Mouse (Mus musculus): ENCODE results near the gene Mllt6. TPM values are rescaled to one million over a fixed set of nuclear protein-coding genes. Genes with fewer than 3 reads are reported as not detected.
A peak's percentile ranks its signal among the peaks of the same experiment; 100 is the strongest.

Gene Mllt6
- polyA plus RNA-seq, 1 experiment from 2014 or later, result 4.3 TPM

DNA sequence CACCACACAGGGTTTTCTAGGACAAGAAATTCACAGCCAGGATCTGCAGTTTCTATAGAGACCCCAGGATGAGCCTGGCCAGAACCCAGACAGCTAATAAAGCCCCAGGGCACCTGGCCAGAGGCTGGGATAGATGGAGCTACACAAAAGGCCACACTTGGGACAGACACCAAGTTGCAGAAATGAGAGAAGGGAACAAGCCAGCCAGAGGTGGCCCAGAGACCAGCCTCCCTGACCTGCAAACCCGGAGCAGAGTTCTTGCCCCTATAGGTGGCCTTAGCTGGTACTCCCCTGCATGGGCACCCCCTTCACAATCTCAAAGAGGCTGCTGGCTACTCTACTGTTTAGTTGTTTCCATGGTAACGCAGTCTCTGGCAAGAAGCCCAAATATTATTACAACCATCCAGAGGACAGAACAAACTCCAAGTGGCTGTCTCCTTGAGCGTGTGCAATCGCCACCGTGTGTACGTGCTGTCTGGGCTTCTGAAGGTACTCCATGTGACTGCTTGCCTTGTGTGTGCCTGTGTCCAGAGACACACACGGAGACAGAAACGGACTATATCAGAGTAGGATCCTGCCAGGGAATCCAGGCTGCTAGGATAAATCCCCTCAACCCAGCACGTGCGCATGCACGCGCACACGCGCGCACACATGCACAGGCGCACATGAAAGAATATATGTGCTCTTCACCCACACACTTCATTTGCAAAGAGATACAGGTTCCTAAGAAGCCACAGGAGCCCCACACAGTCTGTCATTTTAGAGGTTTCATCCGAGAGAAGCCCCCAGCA lies 31.9 kb downstream of the Mllt6 start:
- DNase-seq (ENCODE audit: low spot score, missing footprints) (no peak), ATAC-seq (ENCODE audit: low FRiP score) (no peak)
- peaks cover 30% of the 10 kb centered on the region for H3K4me1 ChIP-seq (ENCODE audit: control insufficient read depth, insufficient read depth, low read length)
- H3K4me3 ChIP-seq (ENCODE audit: low read depth, low read length), result no peak overlapping the region
- H3K9me3 ChIP-seq (ENCODE audit: control insufficient read depth, low read length), result no peaks in the 10 kb centered on the region
- H3K27ac ChIP-seq (ENCODE audit: low read depth, low read length), result no peak overlapping the region
- peaks cover 10% of the 10 kb centered on the region for H3K36me3 ChIP-seq (ENCODE audit: control insufficient read depth, insufficient read depth, low read length)
- peak overlapping the region; percentile 46 for H3K9ac ChIP-seq (ENCODE audit: low read length)
- peak overlapping the region; percentile 26; the same call in 1 of the 2 replicates for H3K4me2 ChIP-seq
- no peaks in the 10 kb centered on the region for H3K27me3 ChIP-seq (ENCODE audit: control insufficient read depth, insufficient read depth, low read length)
- 54% methylated on average over 17 of the region's 17 CpGs for WGBS

DNA sequence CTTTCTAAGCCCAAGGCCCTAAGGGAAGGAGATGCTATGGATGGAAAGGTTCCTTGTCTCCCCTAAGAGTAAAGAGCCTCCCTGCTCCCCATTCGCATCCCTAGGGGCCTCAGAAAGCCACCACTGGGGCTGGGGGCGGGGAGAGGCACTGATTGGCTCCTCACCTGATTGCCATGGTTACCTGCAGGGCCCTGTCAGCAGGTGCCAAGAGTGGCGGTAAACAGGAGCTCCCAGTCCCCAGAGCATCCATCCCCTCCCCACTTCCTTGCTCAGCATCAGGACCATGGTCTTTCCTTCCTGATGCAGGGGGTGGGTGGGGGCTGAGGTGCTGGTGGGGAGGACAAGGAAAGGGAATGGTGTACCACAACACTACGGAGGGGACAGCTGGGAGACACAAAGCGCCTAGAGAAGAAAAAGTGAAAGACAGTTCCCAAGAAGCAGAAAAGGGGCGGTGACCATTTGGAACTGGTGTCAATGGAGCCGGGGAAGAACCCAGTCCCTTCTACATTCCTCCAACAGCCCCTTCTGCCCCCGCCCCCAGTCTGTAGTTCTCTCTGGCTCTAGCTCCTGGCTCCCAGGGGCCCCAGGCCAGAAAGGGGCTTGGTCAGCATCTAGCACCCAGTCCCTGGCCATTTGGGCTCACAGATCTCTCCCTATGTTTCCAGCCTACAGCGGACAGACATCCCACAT lies 32.6 kb downstream of the Mllt6 start:
- Histone ChIP-seq H3K27me3 (ENCODE audit: control insufficient read depth, insufficient read depth, low read length) (no peaks in the 10 kb centered on the region), H3K36me3 (ENCODE audit: control insufficient read depth, insufficient read depth, low read length) (peaks cover 8% of the 10 kb centered on the region; the same call in 1 of the 2 replicates), H3K4me1 (ENCODE audit: control insufficient read depth, insufficient read depth, low read length) (peaks cover 33% of the 10 kb centered on the region)

DNA sequence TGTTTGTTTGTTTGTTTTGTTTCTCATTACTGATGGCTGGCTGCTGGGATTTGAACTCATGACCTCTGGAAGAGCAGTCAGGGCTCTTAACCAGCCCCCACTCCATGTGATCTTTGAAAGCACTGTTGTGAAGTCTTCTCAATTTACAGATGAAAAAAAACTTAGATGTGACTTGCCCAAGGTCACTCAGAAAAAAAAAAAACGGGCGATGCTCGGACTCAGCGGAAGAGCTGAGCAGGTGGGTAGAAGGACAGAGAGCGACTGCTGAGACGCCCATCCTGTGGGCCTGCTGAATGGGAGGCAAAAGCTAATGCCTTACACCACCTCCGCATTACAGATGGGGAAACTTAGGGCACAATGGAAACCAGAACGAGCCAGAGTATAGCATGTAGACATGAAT lies 33.5 kb downstream of the Mllt6 start:
- Histone ChIP-seq H3K9me3 (ENCODE audit: control insufficient read depth, low read length) (no peaks in the 10 kb centered on the region), H3K9ac (ENCODE audit: low read length) (no peak overlapping the region), H3K4me2 (no peak overlapping the region), H3K36me3 (ENCODE audit: control insufficient read depth, insufficient read depth, low read length) (peaks cover 2% of the 10 kb centered on the region; the same call in 1 of the 2 replicates), H3K4me1 (ENCODE audit: control insufficient read depth, insufficient read depth, low read length) (peaks cover 40% of the 10 kb centered on the region), H3K27ac (ENCODE audit: low read depth, low read length) (no peak overlapping the region), H3K4me3 (ENCODE audit: low read depth, low read length) (no peak overlapping the region), H3K27me3 (ENCODE audit: control insufficient read depth, insufficient read depth, low read length) (no peaks in the 10 kb centered on the region)
- 68% methylated on average over 8 of the region's 8 CpGs for WGBS
- ATAC-seq (ENCODE audit: low FRiP score) (no peak), DNase-seq (ENCODE audit: low spot score, missing footprints) (no peak)

More for the DNA sequence above, 32.6 kb downstream of the Mllt6 start:
- no peaks in the 10 kb centered on the region for H3K9me3 ChIP-seq (ENCODE audit: control insufficient read depth, low read length)
- peak overlapping the region; percentile 26; the same call in 1 of the 2 replicates for H3K4me2 ChIP-seq
- no peak for ATAC-seq (ENCODE audit: low FRiP score)
- 26% methylated on average over 9 of the region's 9 CpGs for WGBS
- H3K27ac ChIP-seq (ENCODE audit: low read depth, low read length), result no peak overlapping the region
- no peak for DNase-seq (ENCODE audit: low spot score, missing footprints)
- 0 out of 2 replicates have a peak overlapping the region, but pooled peaks have one; percentile 5 for H3K4me3 ChIP-seq (ENCODE audit: low read depth, low read length)
- peak overlapping the region; percentile 46 for H3K9ac ChIP-seq (ENCODE audit: low read length)

DNA sequence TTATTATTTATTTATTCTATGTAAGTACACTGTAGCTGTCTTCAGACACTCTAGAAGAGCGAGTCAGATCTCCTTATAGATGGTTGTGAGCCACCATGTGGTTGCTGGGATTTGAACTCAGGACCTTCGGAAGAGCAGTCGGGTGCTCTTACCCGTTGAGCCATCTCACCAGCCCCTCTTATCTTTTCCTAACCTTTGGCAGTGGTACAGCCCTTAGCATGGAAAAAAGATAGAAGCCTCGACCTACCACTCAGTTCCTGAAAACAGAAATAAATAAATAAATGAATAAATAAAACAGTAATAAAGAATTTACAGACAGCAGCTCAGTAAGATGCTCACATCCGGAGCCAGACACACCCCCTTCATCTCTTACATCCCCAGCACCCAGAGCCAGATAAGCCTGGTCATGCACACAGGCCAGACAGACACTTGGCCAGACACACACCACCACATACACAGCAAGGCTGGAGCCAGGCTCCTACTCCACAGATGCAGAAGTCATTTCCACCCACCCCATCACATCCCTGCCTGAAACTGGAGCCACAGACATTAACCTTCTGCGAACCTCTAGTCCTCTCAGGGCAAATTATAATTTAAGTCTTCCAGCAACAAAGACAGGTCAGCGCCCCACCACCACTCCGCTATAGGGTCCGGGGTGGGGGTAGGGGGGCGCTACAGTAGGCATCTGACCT lies 34.1 kb downstream of the Mllt6 start:
- H3K36me3 ChIP-seq (ENCODE audit: control insufficient read depth, insufficient read depth, low read length), result no peaks in the 10 kb centered on the region
- H3K27me3 ChIP-seq (ENCODE audit: control insufficient read depth, insufficient read depth, low read length), result no peaks in the 10 kb centered on the region
- ATAC-seq (ENCODE audit: low FRiP score), result no peak
- WGBS, result 64% methylated on average over 11 of the region's 11 CpGs
- peak; percentile 89 for DNase-seq (ENCODE audit: low spot score, missing footprints)
- H3K9ac ChIP-seq (ENCODE audit: low read length), result peak overlapping the region; percentile 97
- H3K4me2 ChIP-seq, result peak overlapping the region; percentile 95
- no peaks in the 10 kb centered on the region for H3K9me3 ChIP-seq (ENCODE audit: control insufficient read depth, low read length)
- H3K27ac ChIP-seq (ENCODE audit: low read depth, low read length), result no peak overlapping the region
- H3K4me3 ChIP-seq (ENCODE audit: low read depth, low read length), result peak overlapping the region; percentile 82
- peaks cover 40% of the 10 kb centered on the region for H3K4me1 ChIP-seq (ENCODE audit: control insufficient read depth, insufficient read depth, low read length)

DNA sequence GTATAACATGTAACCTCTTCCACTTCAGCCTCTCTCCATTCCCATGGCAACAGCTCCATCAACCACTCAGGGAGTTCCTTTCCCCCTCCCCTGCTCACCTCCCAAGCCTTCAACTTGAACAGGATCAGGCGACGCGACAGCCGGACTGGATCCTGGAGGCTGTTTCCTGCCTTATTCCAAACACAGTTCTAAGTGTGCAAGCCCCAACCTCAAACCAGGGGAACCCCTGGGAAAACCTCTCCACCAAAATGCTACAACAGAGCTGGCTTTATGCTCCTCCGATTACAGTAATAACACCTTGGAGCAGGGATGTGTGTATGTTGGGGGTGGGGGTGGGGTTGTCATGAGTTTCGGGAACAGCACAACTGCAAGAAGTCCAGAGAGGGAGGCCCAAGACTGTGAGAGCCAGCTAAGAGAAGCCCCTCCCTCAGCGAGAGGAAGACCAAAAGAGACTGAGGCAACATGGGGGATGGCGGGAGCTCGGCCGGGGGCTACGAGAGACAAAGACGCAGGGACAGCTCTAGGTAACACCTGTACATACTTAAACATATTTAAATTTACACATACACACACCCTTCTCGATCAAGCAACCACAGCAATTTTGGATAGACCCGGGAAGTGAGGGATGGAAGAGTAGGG lies 34.8 kb downstream of the Mllt6 start:
- no peaks in the 10 kb centered on the region for H3K9me3 ChIP-seq (ENCODE audit: control insufficient read depth, low read length)
- no peaks in the 10 kb centered on the region for H3K27me3 ChIP-seq (ENCODE audit: control insufficient read depth, insufficient read depth, low read length)
- H3K4me3 ChIP-seq (ENCODE audit: low read depth, low read length), result peak overlapping the region; percentile 82
- peaks cover 40% of the 10 kb centered on the region for H3K4me1 ChIP-seq (ENCODE audit: control insufficient read depth, insufficient read depth, low read length)
- H3K4me2 ChIP-seq, result peak overlapping the region; percentile 95
- ATAC-seq (ENCODE audit: low FRiP score), result no peak
- peak; percentile 92 for DNase-seq (ENCODE audit: low spot score, missing footprints)
- no peaks in the 10 kb centered on the region for H3K36me3 ChIP-seq (ENCODE audit: control insufficient read depth, insufficient read depth, low read length)
- peak overlapping the region; percentile 94 for H3K27ac ChIP-seq (ENCODE audit: low read depth, low read length)
- H3K9ac ChIP-seq (ENCODE audit: low read length), result peak overlapping the region; percentile 97
- WGBS, result 1% methylated on average over 14 of the region's 14 CpGs

DNA sequence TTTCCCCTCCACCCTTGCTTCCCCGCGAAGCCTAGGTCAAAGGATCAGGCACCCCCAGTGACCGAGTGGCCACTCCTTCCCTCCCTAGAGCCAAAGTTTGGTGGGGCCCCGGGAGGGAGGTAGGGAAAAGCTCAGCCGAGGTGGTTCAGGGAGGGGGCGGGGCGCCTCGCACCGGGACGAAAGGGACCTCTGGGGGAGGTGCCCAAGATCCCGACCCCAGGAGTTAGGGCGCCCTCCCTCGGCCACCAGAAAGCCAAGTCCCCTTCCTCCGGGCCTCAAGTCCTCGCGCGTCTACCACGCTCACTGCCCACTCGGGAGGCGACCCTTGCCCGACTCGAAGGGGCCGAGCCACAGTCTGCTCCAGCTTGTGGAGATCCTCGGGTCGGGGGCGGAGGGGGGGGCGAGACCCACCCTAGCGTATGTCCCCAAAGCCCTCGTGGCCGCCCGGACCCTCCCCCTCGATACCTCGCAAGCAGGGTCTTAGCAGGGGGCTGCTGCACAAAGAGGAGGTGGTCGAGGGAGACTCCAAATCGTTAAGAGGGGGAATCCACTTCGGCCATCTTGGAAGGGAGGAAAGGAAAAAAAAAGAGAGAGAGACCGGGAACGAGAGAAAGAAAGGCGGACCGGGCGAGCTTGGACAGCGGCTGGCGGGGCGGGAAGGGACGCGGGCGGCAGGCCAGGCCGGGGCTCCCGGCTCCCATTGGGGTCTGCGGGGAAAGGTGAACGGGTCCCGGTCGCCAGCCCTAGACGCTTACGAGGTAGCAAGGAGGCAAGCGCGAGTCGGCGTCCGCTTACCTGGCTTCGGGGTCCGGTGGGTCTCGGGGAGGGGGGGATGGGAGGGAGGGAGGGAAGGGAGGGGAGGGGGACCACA lies 35.8 kb downstream of the Mllt6 start:
- Histone ChIP-seq H3K4me3 (ENCODE audit: low read depth, low read length) (peak overlapping the region; percentile 82), H3K27me3 (ENCODE audit: control insufficient read depth, insufficient read depth, low read length) (no peaks in the 10 kb centered on the region), H3K27ac (ENCODE audit: low read depth, low read length) (peak overlapping the region; percentile 94), H3K9me3 (ENCODE audit: control insufficient read depth, low read length) (no peaks in the 10 kb centered on the region), H3K36me3 (ENCODE audit: control insufficient read depth, insufficient read depth, low read length) (no peaks in the 10 kb centered on the region), H3K4me1 (ENCODE audit: control insufficient read depth, insufficient read depth, low read length) (peaks cover 40% of the 10 kb centered on the region), H3K9ac (ENCODE audit: low read length) (peak overlapping the region; percentile 97), H3K4me2 (peak overlapping the region; percentile 95)
- peak; percentile 97 for DNase-seq (ENCODE audit: low spot score, missing footprints)
- WGBS, result under 1% methylated on average over 49 of the region's 63 CpGs
- ATAC-seq (ENCODE audit: low FRiP score), result peak; percentile 14

DNA sequence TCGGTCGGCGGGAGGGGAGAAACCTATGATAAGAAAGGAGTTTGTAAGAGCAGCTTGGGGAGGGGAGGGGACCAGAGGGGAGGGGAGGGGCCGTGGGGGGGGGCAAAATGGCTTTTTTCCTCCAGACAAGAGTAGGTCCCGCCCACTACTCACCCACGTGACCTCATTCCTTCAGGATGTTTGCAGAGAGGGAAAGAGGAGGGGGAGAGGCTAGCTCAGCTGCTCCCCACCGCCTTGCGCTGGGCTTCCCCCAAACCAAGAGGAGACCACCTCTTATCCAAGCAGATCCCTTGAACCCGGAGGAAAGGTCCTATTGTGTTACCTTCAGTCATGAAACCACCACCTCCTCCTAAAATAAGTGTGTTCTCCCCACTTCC lies 36.4 kb downstream of the Mllt6 start:
- Histone ChIP-seq H3K27me3 (ENCODE audit: control insufficient read depth, insufficient read depth, low read length) (no peaks in the 10 kb centered on the region), H3K9me3 (ENCODE audit: control insufficient read depth, low read length) (no peaks in the 10 kb centered on the region), H3K27ac (ENCODE audit: low read depth, low read length) (peak overlapping the region; percentile 96), H3K4me1 (ENCODE audit: control insufficient read depth, insufficient read depth, low read length) (peaks cover 43% of the 10 kb centered on the region), H3K36me3 (ENCODE audit: control insufficient read depth, insufficient read depth, low read length) (no peaks in the 10 kb centered on the region), H3K4me2 (peak overlapping the region; percentile 95), H3K4me3 (ENCODE audit: low read depth, low read length) (peak overlapping the region; percentile 82), H3K9ac (ENCODE audit: low read length) (peak overlapping the region; percentile 97)
- peak; percentile 57 for ATAC-seq (ENCODE audit: low FRiP score)
- DNase-seq (ENCODE audit: low spot score, missing footprints), result peak; percentile 99
- 0% methylated on average over 6 of the region's 9 CpGs for WGBS

All from midbrain, embryonic 11.5 days (tissue).